Mouse (Mus musculus) WW6 (cell line): ENCODE measurements around the gene Slc7a9.

Experiments
- DNase-seq: peaks from one replicate; pipeline ENCODE4 v3.0.0-alpha.2; 2013; ENCODE audit warnings: low read depth, low spot score

Gene Slc7a9

GRCm38 (mm10) chr7:35447996-35448846 lies at the start of gene Slc7a9:
Slc7a9 (plus strand) TSS chr7:35448796.
- DNase-seq: no peak

GRCm38 (mm10) chr7:35401169-35401568 lies 47.4 kb upstream of the Slc7a9 start:
- peak; percentile 73 for DNase-seq

GRCm38 (mm10) chr7:35415226-35415625 lies 33.4 kb upstream of the Slc7a9 start:
- no peak for DNase-seq

GRCm38 (mm10) chr7:35415801-35416653 lies 32.6 kb upstream of the Slc7a9 start:
- no peak for DNase-seq

GRCm38 (mm10) chr7:35416654-35416948 lies 32.0 kb upstream of the Slc7a9 start:
- no peak for DNase-seq

- DNase-seq: no peak
Observed at GRCm38 (mm10) chr7:35423071-35423470, 25.5 kb upstream of the Slc7a9 start.

- DNase-seq: no peak
Observed at GRCm38 (mm10) chr7:35428146-35428545, 20.4 kb upstream of the Slc7a9 start.

- DNase-seq: no peak
Observed at GRCm38 (mm10) chr7:35435266-35435665, 13.3 kb upstream of the Slc7a9 start.

GRCm38 (mm10) chr7:35447501-35447900 lies 1.1 kb upstream of the Slc7a9 start:
- no peak for DNase-seq

GRCm38 (mm10) chr7:35448867-35449266 lies 271 bp downstream of the Slc7a9 start:
- DNase-seq: no peak

- DNase-seq: no peak
Observed at GRCm38 (mm10) chr7:35456091-35456814, 7.7 kb downstream of the Slc7a9 start.

- no peak for DNase-seq
Observed at GRCm38 (mm10) chr7:35460971-35461370, 12.4 kb downstream of the Slc7a9 start.

GRCm38 (mm10) chr7:35465027-35465426 lies 16.4 kb downstream of the Slc7a9 start:
- no peak for DNase-seq

- no peak for DNase-seq
Observed at GRCm38 (mm10) chr7:35467856-35468255, 19.3 kb downstream of the Slc7a9 start.

GRCm38 (mm10) chr7:35470794-35471193 lies 22.2 kb downstream of the Slc7a9 start:
- DNase-seq: no peak

GRCm38 (mm10) chr7:35476457-35476856 lies 27.9 kb downstream of the Slc7a9 start:
- DNase-seq: no peak

- DNase-seq: no peak
Observed at GRCm38 (mm10) chr7:35485126-35485525, 36.5 kb downstream of the Slc7a9 start.

- no peak for DNase-seq
Observed at GRCm38 (mm10) chr7:35486553-35486952, 38.0 kb downstream of the Slc7a9 start.

GRCm38 (mm10) chr7:35490186-35490585 lies 41.6 kb downstream of the Slc7a9 start:
- DNase-seq: no peak

GRCm38 (mm10) chr7:35491005-35491404 lies 42.4 kb downstream of the Slc7a9 start:
- DNase-seq: no peak

GRCm38 (mm10) chr7:35497516-35497915 lies 48.9 kb downstream of the Slc7a9 start:
- no peak for DNase-seq

GRCm38 (mm10) chr7:35501995-35502394 lies 53.4 kb downstream of the Slc7a9 start:
- no peak for DNase-seq
